Mouse (Mus musculus): ENCODE measurements around the gene Ip6k3. TPM values are rescaled to one million over a fixed set of nuclear protein-coding genes. Genes with fewer than 3 reads are reported as not detected.

Gene Ip6k3
- polyA plus RNA-seq, 1 experiment from 2014 or later: 0.22 TPM

- Histone ChIP-seq H3K4me3 (replicated peaks) (no peak overlapping the region), H3K9me3 (no peaks in the 10 kb centered on the region), H3K9ac (replicated peaks) (no peak overlapping the region), H3K4me1 (replicated peaks) (peaks cover 21% of the 10 kb centered on the region), H3K27ac (no peak overlapping the region), H3K36me3 (peaks cover 30% of the 10 kb centered on the region), H3K4me2 (replicated peaks) (no peak overlapping the region), H3K27me3 (peaks cover 4% of the 10 kb centered on the region)
- no peak for ATAC-seq
- 72% methylated on average over 4 of the region's 4 CpGs for WGBS
Measured at GRCm38 (mm10) chr17:27119540-27119895, 48.1 kb downstream of the Ip6k3 start.

GRCm38 (mm10) chr17:27118676-27119539, 48.7 kb downstream of the Ip6k3 start:
- Histone ChIP-seq H3K4me3 (replicated peaks) (no peak overlapping the region), H3K27me3 (peaks cover 4% of the 10 kb centered on the region), H3K4me2 (replicated peaks) (no peak overlapping the region), H3K27ac (no peak overlapping the region), H3K36me3 (peaks cover 24% of the 10 kb centered on the region), H3K9ac (replicated peaks) (no peak overlapping the region), H3K9me3 (no peaks in the 10 kb centered on the region), H3K4me1 (replicated peaks) (peaks cover 21% of the 10 kb centered on the region)
- 83% methylated on average over 25 of the region's 25 CpGs for WGBS
- no peak for ATAC-seq

GRCm38 (mm10) chr17:27110072-27110471, 57.5 kb downstream of the Ip6k3 start:
- H3K4me2 ChIP-seq (replicated peaks): no peak overlapping the region
- no peak overlapping the region for H3K4me3 ChIP-seq (replicated peaks)
- H3K27me3 ChIP-seq: no peaks in the 10 kb centered on the region
- H3K27ac ChIP-seq: no peak overlapping the region
- no peak for ATAC-seq
- WGBS: 89% methylated on average over 7 of the region's 7 CpGs
- no peaks in the 10 kb centered on the region for H3K4me1 ChIP-seq (replicated peaks)
- H3K36me3 ChIP-seq: no peaks in the 10 kb centered on the region
- H3K9ac ChIP-seq (replicated peaks): no peak overlapping the region
- H3K9me3 ChIP-seq: no peaks in the 10 kb centered on the region

GRCm38 (mm10) chr17:27107936-27108335, 59.7 kb downstream of the Ip6k3 start:
- Histone ChIP-seq H3K4me2 (replicated peaks) (no peak overlapping the region), H3K36me3 (no peaks in the 10 kb centered on the region), H3K27me3 (no peaks in the 10 kb centered on the region), H3K9ac (replicated peaks) (no peak overlapping the region), H3K4me3 (replicated peaks) (no peak overlapping the region), H3K4me1 (replicated peaks) (no peaks in the 10 kb centered on the region), H3K27ac (no peak overlapping the region), H3K9me3 (no peaks in the 10 kb centered on the region)
- ATAC-seq: no peak
- WGBS: 70% methylated on average over 6 of the region's 6 CpGs

- H3K36me3 ChIP-seq: no peaks in the 10 kb centered on the region
- no peak overlapping the region for H3K27ac ChIP-seq
- no peak overlapping the region for H3K4me3 ChIP-seq (replicated peaks)
- 85% methylated on average over 9 of the region's 9 CpGs for WGBS
- no peaks in the 10 kb centered on the region for H3K4me1 ChIP-seq (replicated peaks)
- ATAC-seq: no peak
- no peaks in the 10 kb centered on the region for H3K27me3 ChIP-seq
- no peaks in the 10 kb centered on the region for H3K9me3 ChIP-seq
- no peak overlapping the region for H3K4me2 ChIP-seq (replicated peaks)
- H3K9ac ChIP-seq (replicated peaks): no peak overlapping the region
Measured at GRCm38 (mm10) chr17:27106745-27107144, 60.9 kb downstream of the Ip6k3 start.

GRCm38 (mm10) chr17:27105698-27106470, 61.7 kb downstream of the Ip6k3 start:
- Histone ChIP-seq H3K36me3 (no peaks in the 10 kb centered on the region), H3K4me1 (replicated peaks) (no peaks in the 10 kb centered on the region), H3K4me3 (replicated peaks) (no peak overlapping the region), H3K27me3 (no peaks in the 10 kb centered on the region), H3K9ac (replicated peaks) (no peak overlapping the region), H3K4me2 (replicated peaks) (no peak overlapping the region), H3K9me3 (no peaks in the 10 kb centered on the region), H3K27ac (no peak overlapping the region)
- ATAC-seq: no peak
- 80% methylated on average over 14 of the region's 18 CpGs for WGBS

GRCm38 (mm10) chr17:27101675-27102074, 65.9 kb downstream of the Ip6k3 start:
- no peak overlapping the region for H3K9ac ChIP-seq (replicated peaks)
- WGBS: 77% methylated on average over 5 of the region's 5 CpGs
- H3K9me3 ChIP-seq: no peaks in the 10 kb centered on the region
- no peak overlapping the region for H3K4me3 ChIP-seq (replicated peaks)
- no peak overlapping the region for H3K27ac ChIP-seq
- no peak overlapping the region for H3K4me2 ChIP-seq (replicated peaks)
- H3K36me3 ChIP-seq: no peaks in the 10 kb centered on the region
- no peaks in the 10 kb centered on the region for H3K4me1 ChIP-seq (replicated peaks)
- ATAC-seq: no peak
- H3K27me3 ChIP-seq: no peaks in the 10 kb centered on the region

GRCm38 (mm10) chr17:27095690-27096089, 71.9 kb downstream of the Ip6k3 start:
- H3K4me2 ChIP-seq (replicated peaks): no peak overlapping the region
- H3K27me3 ChIP-seq: no peaks in the 10 kb centered on the region
- no peaks in the 10 kb centered on the region for H3K36me3 ChIP-seq
- no peak overlapping the region for H3K27ac ChIP-seq
- no peaks in the 10 kb centered on the region for H3K4me1 ChIP-seq (replicated peaks)
- 31% methylated on average over 13 of the region's 13 CpGs for WGBS
- ATAC-seq: peak; percentile 63; the same call in 1 of the 2 replicates
- H3K4me3 ChIP-seq (replicated peaks): no peak overlapping the region
- H3K9me3 ChIP-seq: no peaks in the 10 kb centered on the region
- H3K9ac ChIP-seq (replicated peaks): 0 out of 2 replicates have a peak overlapping the region, but pooled peaks have one; percentile 2

Other genes with a start within 250 kb of the Ip6k3 start
- gene Phf1, start 234.7 kb downstream of the Ip6k3 start, polyA plus RNA-seq (2015; fragmentation: Nextera tagmentation; extraction: Ambion mirVana): 13.6 and 17.7 TPM in 2 replicates
- 145 and 148 TPM in 2 replicates for gene Cuta, start 228.2 kb downstream of the Ip6k3 start, polyA plus RNA-seq (2015; fragmentation: Nextera tagmentation; extraction: Ambion mirVana)
- gene Syngap1, start 226.5 kb downstream of the Ip6k3 start, polyA plus RNA-seq (2015; fragmentation: Nextera tagmentation; extraction: Ambion mirVana): 5.0 and 6.2 TPM in 2 replicates
- gene Zbtb9, start 194.6 kb downstream of the Ip6k3 start, polyA plus RNA-seq (2015; fragmentation: Nextera tagmentation; extraction: Ambion mirVana): 18.9 and 20.8 TPM in 2 replicates
- gene Bak1, start 138.8 kb downstream of the Ip6k3 start, polyA plus RNA-seq (2015; fragmentation: Nextera tagmentation; extraction: Ambion mirVana): 2.4 and 3.1 TPM in 2 replicates
- 0.68 and 1.3 TPM in 2 replicates for gene Itpr3, start 110.5 kb downstream of the Ip6k3 start, polyA plus RNA-seq (2015; fragmentation: Nextera tagmentation; extraction: Ambion mirVana)
- gene Uqcc2, start 33.9 kb downstream of the Ip6k3 start, polyA plus RNA-seq (2015; fragmentation: Nextera tagmentation; extraction: Ambion mirVana): 356 and 378 TPM in 2 replicates
- 16.5 and 24.0 TPM in 2 replicates for gene Lemd2, start 36.7 kb upstream of the Ip6k3 start, polyA plus RNA-seq (2015; fragmentation: Nextera tagmentation; extraction: Ambion mirVana)

Data from midbrain, embryonic 13.5 days (tissue).